Mouse (Mus musculus) spleen, embryonic (tissue): ENCODE measurements around the gene Sncb.

ENCODE experiments used
- CTCF ChIA-PET: fragments of 350-600 bp; sonication (Branson Sonifier 250); formaldehyde crosslinking; loops from one replicate; lab custom pipeline; 2022; lab: Charles Lee

The Sncb gene

DNA sequence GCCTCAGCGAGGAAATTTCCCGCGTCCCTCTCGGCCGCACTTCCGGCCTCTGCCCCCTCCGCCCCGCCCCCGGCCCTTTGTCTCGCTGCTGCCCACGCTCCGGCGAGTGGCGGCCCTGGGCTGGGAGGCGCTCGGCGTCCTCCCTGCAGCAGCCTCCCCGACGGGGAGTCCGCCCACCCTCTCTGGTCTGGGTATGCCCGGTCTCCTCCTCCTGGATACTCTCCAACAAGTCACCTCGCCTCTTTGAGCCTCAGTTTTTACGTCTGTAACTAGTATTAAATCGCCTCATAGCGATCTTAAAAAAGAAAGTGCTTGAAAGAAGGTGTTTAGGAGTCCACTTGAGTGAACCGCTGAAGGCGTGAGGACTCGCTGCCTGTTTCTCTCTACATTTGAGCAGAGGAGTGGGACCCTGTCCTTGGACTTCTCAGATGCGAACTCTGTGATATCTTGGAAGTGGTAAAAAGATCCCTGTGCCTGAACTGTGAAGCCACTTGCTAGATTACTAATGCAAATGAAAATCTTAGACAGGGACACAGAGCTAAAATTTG is 16.5 kb downstream of the Sncb start, which contains the start of gene Gprin1:
TSS of gene Gprin1 (minus strand) at position 11 of the 548 bp plus-strand sequence.
- CTCF ChIA-PET, result no interaction called here

GRCm38 (mm10) chr13:54749061-54749863 is 17.1 kb downstream of the Sncb start:
- CTCF ChIA-PET, result no interaction called here

- CTCF ChIA-PET, result no interaction called here
Observed at GRCm38 (mm10) chr13:54748721-54749060, 17.7 kb downstream of the Sncb start.

DNA sequence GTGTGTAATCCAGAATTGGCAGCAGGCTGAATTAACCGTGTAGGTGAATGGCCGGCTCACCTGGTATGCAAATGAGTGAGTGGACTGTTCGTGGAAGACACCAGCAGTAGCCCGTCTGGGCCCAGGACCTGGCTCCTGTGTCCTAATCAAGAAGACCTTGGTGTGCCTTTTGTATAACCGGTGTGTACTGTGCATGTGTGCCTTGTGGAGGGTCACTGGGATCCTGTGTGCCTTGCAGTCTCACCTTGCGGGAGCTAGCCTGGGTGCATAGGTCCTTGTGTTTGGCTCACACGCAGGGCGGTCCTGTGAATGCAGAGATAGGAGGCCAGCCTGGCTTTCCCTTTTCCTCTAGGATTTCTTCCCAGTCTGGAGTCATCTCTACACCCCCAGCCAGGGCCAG is 18.2 kb downstream of the Sncb start:
- CTCF ChIA-PET, result no interaction called here

DNA sequence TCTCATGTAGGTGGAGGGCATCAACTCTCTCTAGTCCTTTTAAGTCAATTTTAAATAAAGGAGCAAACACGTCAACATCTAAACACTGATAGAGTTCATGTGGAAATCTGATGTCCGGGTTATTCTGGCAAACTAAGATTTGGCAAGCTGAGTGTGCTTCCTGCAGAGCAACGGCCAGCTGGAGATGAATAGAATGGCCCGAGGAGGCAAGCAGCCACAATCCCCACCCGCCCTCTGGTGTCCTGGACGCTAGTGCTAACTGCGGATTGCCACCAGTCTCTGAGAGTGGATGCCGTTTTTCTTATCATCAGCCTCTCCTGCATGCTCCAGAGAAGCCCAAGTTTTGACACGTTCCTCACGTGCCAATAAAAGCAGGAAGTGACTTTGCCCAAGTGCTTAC is 19.5 kb downstream of the Sncb start:
- CTCF ChIA-PET, result interaction anchor here (0.6 kb wide), 1 partner anchor 188 kb away, joined by 8 read pairs; no protein-coding TSS in a partner anchor

- CTCF ChIA-PET, result no interaction called here
Observed at GRCm38 (mm10) chr13:54746110-54746509, 20.3 kb downstream of the Sncb start.

- CTCF ChIA-PET, result no interaction called here
Observed at GRCm38 (mm10) chr13:54738213-54738601, 28.2 kb downstream of the Sncb start.

- CTCF ChIA-PET, result no interaction called here
Observed at GRCm38 (mm10) chr13:54737488-54738212, 28.7 kb downstream of the Sncb start.

DNA sequence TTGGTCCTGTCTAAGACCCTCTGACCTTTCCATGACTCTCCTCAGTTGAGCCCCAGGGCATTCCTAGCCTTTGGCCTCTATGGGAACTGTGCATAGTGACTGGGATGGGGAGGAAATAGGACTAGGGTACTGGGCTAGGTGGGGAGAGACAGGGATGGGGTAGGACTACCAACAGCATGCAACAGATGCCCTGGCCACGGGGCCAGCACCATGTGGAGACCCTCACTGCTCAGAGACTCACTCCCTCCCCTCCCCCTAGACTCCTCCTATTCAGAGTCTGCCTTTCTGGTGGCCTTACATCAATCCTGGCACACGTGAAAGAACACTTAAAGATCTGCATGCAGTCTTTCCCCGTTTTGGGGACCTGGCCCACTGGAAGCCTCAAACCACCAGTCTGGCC is 29.5 kb downstream of the Sncb start:
- CTCF ChIA-PET, result no interaction called here

DNA sequence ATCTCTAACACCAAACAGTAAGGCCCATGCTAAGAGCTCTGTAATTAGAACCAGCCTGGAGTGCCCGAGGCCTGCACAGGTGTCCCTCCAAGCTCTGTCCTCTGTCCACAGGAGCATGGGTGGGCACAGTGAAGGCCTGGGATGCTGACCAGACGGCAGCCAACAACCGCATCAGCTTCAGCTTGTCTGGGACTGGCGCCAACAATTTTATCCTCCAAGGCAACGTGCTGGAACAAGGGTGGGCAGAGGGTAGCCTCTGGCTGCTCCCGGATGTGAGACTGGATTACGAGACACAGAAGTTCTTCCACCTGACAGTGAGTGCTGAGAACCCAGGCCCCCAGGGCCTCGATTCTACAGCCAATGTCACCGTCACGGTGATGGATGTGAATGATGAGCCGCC is 40.3 kb downstream of the Sncb start:
- CTCF ChIA-PET, result no interaction called here

DNA sequence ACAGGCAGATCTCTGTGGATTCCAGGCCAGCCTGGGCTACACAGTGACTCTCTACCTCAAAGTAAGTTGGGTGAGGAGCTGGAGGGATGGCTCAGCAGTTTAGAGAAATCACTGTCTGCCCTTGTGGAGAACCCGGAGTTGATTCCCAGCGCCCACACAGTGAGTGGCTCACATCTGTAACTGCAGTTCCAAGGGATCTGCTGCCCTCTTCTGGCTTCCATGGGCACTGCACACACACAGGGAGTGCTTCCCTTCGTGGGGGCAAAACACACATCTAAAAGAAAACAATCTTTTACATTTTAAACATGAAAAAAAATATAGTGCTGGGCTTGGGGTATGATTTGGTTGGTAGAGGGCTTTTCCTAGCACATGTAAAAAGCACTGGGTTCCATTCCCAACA is 43.3 kb downstream of the Sncb start:
- CTCF ChIA-PET, result no interaction called here

GRCm38 (mm10) chr13:54716916-54717315 is 49.5 kb downstream of the Sncb start:
- CTCF ChIA-PET, result interaction anchor here (0.7 to 1.0 kb wide), 2 partner anchors 9 to 570 kb away, joined by 3 to 42 read pairs; no protein-coding TSS in a partner anchor

- CTCF ChIA-PET, result no interaction called here
Observed at GRCm38 (mm10) chr13:54714996-54715395, 51.4 kb downstream of the Sncb start.

DNA sequence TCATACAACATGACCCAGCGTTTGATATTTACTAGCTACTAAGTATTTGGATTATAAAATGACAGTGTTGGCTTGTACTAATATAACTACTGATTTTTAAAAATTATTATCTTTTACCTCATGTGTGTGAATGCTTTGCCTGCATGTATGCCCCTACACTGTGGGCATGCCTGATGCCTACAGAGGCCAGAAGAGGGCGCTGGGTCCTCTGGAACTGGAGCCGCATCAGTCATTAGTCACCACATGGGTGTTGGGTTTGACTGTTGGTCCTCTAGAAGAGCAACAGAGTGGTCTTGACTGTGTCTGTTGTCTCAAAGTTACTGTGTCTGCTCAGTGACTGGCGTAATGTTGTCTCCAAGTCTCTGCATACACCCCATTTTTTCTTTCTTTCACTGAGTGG is 52.0 kb downstream of the Sncb start:
- CTCF ChIA-PET, result no interaction called here

DNA sequence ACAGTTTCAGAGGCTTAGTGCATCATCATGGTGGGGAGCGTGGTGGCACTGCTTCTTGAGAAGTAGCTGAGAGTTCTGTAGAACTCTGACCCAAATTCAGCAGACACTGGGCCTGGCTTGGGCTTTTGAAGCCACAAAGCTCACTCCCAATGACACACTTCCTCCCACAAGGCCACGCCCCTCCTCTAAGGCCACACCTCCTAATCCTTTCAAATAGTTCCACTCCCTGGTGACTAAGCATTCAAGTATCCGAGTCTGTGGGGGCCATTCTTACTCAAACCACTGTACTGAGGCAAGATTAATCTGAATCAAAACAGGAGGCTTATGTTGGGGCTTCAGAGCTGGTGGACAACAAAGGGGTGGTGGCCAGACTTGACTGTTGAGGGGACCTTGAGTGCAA is 55.5 kb downstream of the Sncb start:
- CTCF ChIA-PET, result no interaction called here
